Mouse (Mus musculus) neural tube, embryonic 13.5 days (tissue): Measurements from ENCODE around the gene Olfr926. TPM values are rescaled to one million over a fixed set of nuclear protein-coding genes. Genes with fewer than 3 reads are reported as not detected.
"Not testable (repeated sequence)": the region's sequence is repeated elsewhere in the genome, so short reads cannot be mapped to it uniquely, and the experiment has no call there.

ENCODE experiments used
- ATAC-seq: fragments of 200-750 bp; cut with Nextera tagmentation; 2 replicates; pipeline ENCODE4 v1.8.0; 2017; ENCODE audit warnings: low read depth, mild to moderate bottlenecking, moderate TSS enrichment, moderate library complexity
- H3K27ac ChIP-seq: fragments of 300-500 bp; sonication (generic); replicated peaks from 2 replicates; pipeline ENCODE4 v1.5.1; 2015; ENCODE audit warnings: moderate library complexity, mild to moderate bottlenecking, inconsistent platforms
- H3K27me3 ChIP-seq: fragments of 300-500 bp; sonication (generic); 2 replicates; pipeline ENCODE4 v1.6.1; 2015; ENCODE audit warnings: mild to moderate bottlenecking, inconsistent platforms
- H3K36me3 ChIP-seq: fragments of 300-500 bp; sonication (generic); 2 replicates; pipeline ENCODE4 v1.6.1; 2015; ENCODE audit warnings: mild to moderate bottlenecking, inconsistent platforms
- H3K4me1 ChIP-seq: fragments of 300-500 bp; sonication (generic); replicated peaks from 2 replicates; pipeline ENCODE4 v1.6.1; 2015; ENCODE audit warnings: inconsistent platforms
- H3K4me2 ChIP-seq: fragments of 300-500 bp; sonication (generic); 2 replicates; pipeline ENCODE4 v1.6.1; 2015; ENCODE audit warnings: inconsistent platforms, mild to moderate bottlenecking, moderate library complexity
- H3K4me3 ChIP-seq: fragments of 300-500 bp; sonication (generic); 2 replicates; pipeline ENCODE4 v1.5.1; 2015; ENCODE audit warnings: mild to moderate bottlenecking, inconsistent platforms
- H3K9ac ChIP-seq: fragments of 300-500 bp; sonication (generic); 2 replicates; pipeline ENCODE4 v1.6.1; 2015; ENCODE audit warnings: moderate library complexity, mild to moderate bottlenecking, inconsistent platforms
- H3K9me3 ChIP-seq: fragments of 300-500 bp; sonication (generic); 2 replicates; pipeline ENCODE4 v1.6.1; 2016; ENCODE audit warnings: inconsistent platforms
- WGBS: fragments of 180-500 bp; shearing (Covaris S2); methylation state at CpG from one replicate; pipeline ENCODE4 v1.1.7; 2015; 5-methylcytosine and 5-hydroxymethylcytosine counted together
- polyA plus RNA-seq: library from polyadenylated mRNA; unstranded; fragments of >200 nt; fragmentation: Nextera tagmentation; extraction: Ambion mirVana; gene quantifications from 2 replicates; pipeline ENCODE4 v1.2.1, GENCODE M21; 2015

Gene Olfr926
- polyA plus RNA-seq, result not detected in 2 replicates

DNA sequence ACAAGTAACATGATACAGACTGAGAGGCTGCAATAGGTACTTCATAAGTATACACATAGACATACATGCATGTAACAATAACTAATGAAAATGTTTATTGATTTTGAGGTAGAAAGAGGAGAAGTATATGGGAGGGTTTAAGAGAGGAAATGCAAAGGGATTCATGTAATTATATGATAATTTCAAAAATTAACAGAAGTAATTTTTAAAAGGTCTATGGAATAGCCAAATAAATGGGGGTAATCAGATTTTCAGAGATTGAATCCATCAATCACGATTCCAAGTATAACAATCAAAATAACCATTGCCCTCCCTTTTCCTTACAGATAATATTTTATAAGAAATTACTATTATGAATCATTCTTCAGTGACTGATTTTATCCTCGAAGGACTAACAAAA lies at the start of gene Olfr926:
Gene Olfr926, plus strand, starts transcription at position 301 of the 400 bp plus-strand sequence.
- Histone ChIP-seq H3K4me2 (no peak within 1 kb of the TSS), H3K36me3 (no peaks in the 10 kb centered on the region), H3K4me3 (no peak within 1 kb of the TSS), H3K9me3 (peaks cover 3% of the 10 kb centered on the region; the same call in 1 of the 2 replicates), H3K27me3 (no peaks in the 10 kb centered on the region), H3K4me1 (no peaks in the 10 kb centered on the region), H3K9ac (no peak within 1 kb of the TSS), H3K27ac (no peak within 1 kb of the TSS)
- WGBS, result 86% methylated on average over 2 of the region's 2 CpGs
- no peak for ATAC-seq

DNA sequence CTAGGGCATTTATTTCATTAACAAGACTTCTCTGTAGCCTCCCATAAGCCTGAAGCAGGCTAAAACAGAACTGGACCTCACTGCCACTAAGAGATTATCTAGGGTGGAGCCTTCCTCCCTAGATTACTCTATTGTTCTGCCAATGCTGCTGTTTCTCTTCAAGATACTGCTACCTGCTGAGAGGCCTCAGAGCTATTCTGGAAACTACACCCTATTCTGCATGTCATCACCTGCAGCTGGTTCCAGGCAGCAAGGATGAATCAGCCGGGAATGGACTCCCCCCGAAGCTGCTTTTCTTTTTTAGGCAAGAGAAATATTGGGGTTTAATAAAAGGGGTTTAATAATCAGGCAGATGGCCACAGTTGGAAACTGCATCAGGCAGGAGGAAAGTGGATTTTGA lies 43.9 kb upstream of the Olfr926 start:
- Histone ChIP-seq H3K9me3 (no peaks in the 10 kb centered on the region), H3K9ac (no peak overlapping the region), H3K4me1 (no peaks in the 10 kb centered on the region), H3K27ac (no peak overlapping the region), H3K4me2 (no peak overlapping the region), H3K36me3 (no peaks in the 10 kb centered on the region), H3K4me3 (no peak overlapping the region), H3K27me3 (no peaks in the 10 kb centered on the region)
- WGBS, result 49% methylated on average over 2 of the region's 2 CpGs
- no peak for ATAC-seq

- no peaks in the 10 kb centered on the region for H3K27me3 ChIP-seq
- no peaks in the 10 kb centered on the region for H3K9me3 ChIP-seq
- H3K9ac ChIP-seq, result no peak within 1 kb of the TSS
- H3K4me2 ChIP-seq, result no peak within 1 kb of the TSS
- no peak within 1 kb of the TSS for H3K4me3 ChIP-seq
- H3K4me1 ChIP-seq, result no peaks in the 10 kb centered on the region
- 86% methylated on average over 1 of the region's 1 CpGs for WGBS
- no peak within 1 kb of the TSS for H3K27ac ChIP-seq
- no peak for ATAC-seq
- H3K36me3 ChIP-seq, result no peaks in the 10 kb centered on the region
Observed at GRCm38 (mm10) chr9:38844149-38844548, 32.8 kb upstream of the Olfr926 start, which contains the start of gene Olfr924. Gene Olfr924 (plus strand): TSS chr9:38844449.

GRCm38 (mm10) chr9:38854760-38855159 lies 22.2 kb upstream of the Olfr926 start, which contains the start of gene Olfr26:
Gene Olfr26 (plus strand): TSS chr9:38855060.
- no peaks in the 10 kb centered on the region for H3K27me3 ChIP-seq
- H3K9me3 ChIP-seq, result no peaks in the 10 kb centered on the region
- H3K4me1 ChIP-seq, result no peaks in the 10 kb centered on the region
- no peak within 1 kb of the TSS for H3K27ac ChIP-seq
- no peaks in the 10 kb centered on the region for H3K36me3 ChIP-seq
- no peak within 1 kb of the TSS for H3K9ac ChIP-seq
- no peak within 1 kb of the TSS for H3K4me2 ChIP-seq
- ATAC-seq, result no peak
- H3K4me3 ChIP-seq, result no peak within 1 kb of the TSS

- H3K36me3 ChIP-seq, H3K27ac ChIP-seq, H3K9ac ChIP-seq, H3K9me3 ChIP-seq, ATAC-seq, H3K4me3 ChIP-seq, H3K4me2 ChIP-seq, H3K27me3 ChIP-seq, H3K4me1 ChIP-seq: not testable (repeated sequence)
- 40% methylated on average over 2 of the region's 2 CpGs for WGBS
Observed at GRCm38 (mm10) chr9:38874880-38875279, 2.0 kb upstream of the Olfr926 start.

Other genes starting within 250 kb of the Olfr926 start
- gene Olfr916, start 217.3 kb upstream of the Olfr926 start, polyA plus RNA-seq, result not detected in 2 replicates
- not detected in 2 replicates for gene Olfr917, start 211.3 kb upstream of the Olfr926 start, polyA plus RNA-seq
- not detected in 2 replicates for gene Olfr918, start 202.5 kb upstream of the Olfr926 start, polyA plus RNA-seq
- not detected in 2 replicates for gene Olfr919, start 173.5 kb upstream of the Olfr926 start, polyA plus RNA-seq
- 9.8 and 10.0 TPM in 2 replicates for gene Vwa5a, start 158.9 kb upstream of the Olfr926 start, polyA plus RNA-seq
- gene Olfr920, start 124.8 kb upstream of the Olfr926 start, polyA plus RNA-seq, result not detected in 2 replicates
- not detected in 2 replicates for gene Olfr921, start 104.1 kb upstream of the Olfr926 start, polyA plus RNA-seq
- not detected in 2 replicates for gene Olfr922, start 62.5 kb upstream of the Olfr926 start, polyA plus RNA-seq
- not detected in 2 replicates for gene Olfr923, start 50.6 kb upstream of the Olfr926 start, polyA plus RNA-seq
- gene Olfr924, start 32.7 kb upstream of the Olfr926 start, polyA plus RNA-seq, result not detected in 2 replicates
- gene Olfr26, start 22.1 kb upstream of the Olfr926 start, polyA plus RNA-seq, result not detected in 2 replicates
- not detected in 2 replicates for gene Olfr930, start 52.7 kb downstream of the Olfr926 start, polyA plus RNA-seq
- gene Olfr933, start 95.2 kb downstream of the Olfr926 start, polyA plus RNA-seq, result not detected in 2 replicates
- gene Olfr934, start 111.2 kb downstream of the Olfr926 start, polyA plus RNA-seq, result not detected in 2 replicates
- gene Olfr935, start 122.6 kb downstream of the Olfr926 start, polyA plus RNA-seq, result not detected in 2 replicates
- gene Olfr146, start 146.3 kb downstream of the Olfr926 start, polyA plus RNA-seq, result not detected in 2 replicates
- not detected in 2 replicates for gene Olfr937, start 187.8 kb downstream of the Olfr926 start, polyA plus RNA-seq
- not detected in 2 replicates for gene Olfr938, start 201.8 kb downstream of the Olfr926 start, polyA plus RNA-seq